8 mouse cellular contexts compared by ENCODE assay signal in genomic region chr11:106750121-106750751, GRCm38 (mm10). TPM values are rescaled to one million over a fixed set of nuclear protein-coding genes. Genes with fewer than 3 reads are reported as not detected.
DNase-seq lines count a peak whose midpoint lies in the region; ATAC-seq and TF ChIP-seq lines count a peak whose summit lies in the region.

Gene Pecam1 (minus strand): TSS chr11:106750628.

- WGBS in kidney, embryonic 14.5 days: 80% methylated on average over 13 of the region's 13 CpGs
- 86% methylated on average over 13 of the region's 13 CpGs for WGBS in heart, embryonic 10.5 days
- WGBS in midbrain, embryonic 13.5 days: 90% methylated on average over 13 of the region's 13 CpGs

- peaks cover 4% of the 10 kb centered on the region; the same call in 1 of the 2 replicates for H3K9me3 ChIP-seq in kidney, embryonic 14.5 days (ENCODE audit: control insufficient read depth, low read length)
- no peaks in the 10 kb centered on the region for H3K9me3 ChIP-seq in heart, embryonic 10.5 days
- peaks cover 7% of the 10 kb centered on the region; the same call in 1 of the 2 replicates for H3K9me3 ChIP-seq in midbrain, embryonic 13.5 days

- H3K4me2 ChIP-seq in kidney, embryonic 14.5 days (replicated peaks; ENCODE audit: low read depth, low read length): no peak within 1 kb of the TSS
- no peak within 1 kb of the TSS for H3K4me2 ChIP-seq in midbrain, embryonic 13.5 days (replicated peaks)

- no peak within 1 kb of the TSS for H3K4me3 ChIP-seq in kidney, embryonic 14.5 days (ENCODE audit: low read length)
- no peak within 1 kb of the TSS for H3K4me3 ChIP-seq in heart, embryonic 10.5 days
- H3K4me3 ChIP-seq in midbrain, embryonic 13.5 days (replicated peaks): no peak within 1 kb of the TSS

- no peak for ATAC-seq in kidney, embryonic 14.5 days (ENCODE audit: low FRiP score, low TSS enrichment)
- ATAC-seq in midbrain, embryonic 13.5 days: no peak

- DNase-seq in kidney, postnatal 25 days: no peak
- no peak for DNase-seq in brain, embryonic 14.5 days (ENCODE audit: low read depth)
- no peak for DNase-seq in heart, embryonic 10.5 days (ENCODE audit: low spot score)
- no peak for DNase-seq in layer of hippocampus, postnatal 25 days (ENCODE audit: extremely low spot score in 1 of 2, low spot score in 1 of 2)
- DNase-seq in testis, postnatal 14 days (ENCODE audit: low spot score): no peak
- DNase-seq in ovary, postnatal 10 days (ENCODE audit: low spot score): no peak

- no peaks in the 10 kb centered on the region for H3K27me3 ChIP-seq in kidney, embryonic 14.5 days (ENCODE audit: control insufficient read depth, insufficient read depth, low read length)
- H3K27me3 ChIP-seq in heart, embryonic 10.5 days (ENCODE audit: insufficient read depth, poor library complexity, severe bottlenecking): no peaks in the 10 kb centered on the region
- H3K27me3 ChIP-seq in midbrain, embryonic 13.5 days: no peaks in the 10 kb centered on the region

- no peak for TF ChIP-seq POLR2A in brain, embryonic 14.5 days (IDR thresholded peaks at IDR 0.05; ENCODE audit: borderline replicate concordance, extremely low read depth, insufficient read depth, insufficient read length, poor library complexity, severe bottlenecking)

- no peaks in the 10 kb centered on the region for H3K4me1 ChIP-seq in kidney, embryonic 14.5 days (ENCODE audit: control insufficient read depth, insufficient read depth, low read length)
- peaks cover 11% of the 10 kb centered on the region for H3K4me1 ChIP-seq in heart, embryonic 10.5 days
- no peaks in the 10 kb centered on the region for H3K4me1 ChIP-seq in midbrain, embryonic 13.5 days (replicated peaks)

- no peak for TF ChIP-seq CTCF in brain, embryonic 14.5 days (IDR thresholded peaks at IDR 0.05; ENCODE audit: borderline replicate concordance, extremely low read depth, insufficient read depth, insufficient read length)

- H3K27ac ChIP-seq in kidney, embryonic 14.5 days (ENCODE audit: low read depth, low read length): no peak within 1 kb of the TSS
- H3K27ac ChIP-seq in heart, embryonic 10.5 days: no peak within 1 kb of the TSS
- no peak within 1 kb of the TSS for H3K27ac ChIP-seq in midbrain, embryonic 13.5 days

- no peaks in the 10 kb centered on the region for H3K36me3 ChIP-seq in kidney, embryonic 14.5 days (ENCODE audit: control insufficient read depth, insufficient read depth, low read length)
- no peaks in the 10 kb centered on the region for H3K36me3 ChIP-seq in heart, embryonic 10.5 days
- H3K36me3 ChIP-seq in midbrain, embryonic 13.5 days: no peaks in the 10 kb centered on the region

- no peak within 1 kb of the TSS for H3K9ac ChIP-seq in kidney, embryonic 14.5 days (ENCODE audit: low read depth, low read length)
- no peak within 1 kb of the TSS for H3K9ac ChIP-seq in midbrain, embryonic 13.5 days (replicated peaks)

RNA-seq across cellular contexts. Expression of gene Pecam1, which starts in this region (rescaled TPM):
- polyA plus RNA-seq in kidney, embryonic 14.5 days (2014; fragmentation: Nextera tagmentation; extraction: Ambion mirVana): 36.2 and 46.8 TPM in 2 replicates
- 15.7 and 24.8 TPM in 2 replicates for polyA plus RNA-seq in brain, embryonic 14.5 days (2012; rRNA removed)
- polyA plus RNA-seq in heart, embryonic 10.5 days (2016; fragmentation: Nextera tagmentation; extraction: Ambion mirVana): 40.6 and 56.0 TPM in 2 replicates
- total RNA-seq in layer of hippocampus, postnatal 25 days (2021): 10 to 100 TPM; 13.6 to 16.6 TPM
- 14.1 and 15.8 TPM in 2 replicates for polyA plus RNA-seq in midbrain, embryonic 13.5 days (2015; fragmentation: Nextera tagmentation; extraction: Ambion mirVana)
